Mouse (Mus musculus) neural tube, embryonic 12.5 days (tissue): ENCODE measurements around the gene Gnai3. TPM values are rescaled to one million over a fixed set of nuclear protein-coding genes. Genes with fewer than 3 reads are reported as not detected.

Experiments
- ATAC-seq: fragments of 200-750 bp; cut with Nextera tagmentation; 2 replicates; pipeline ENCODE4 v1.8.0; 2017; ENCODE audit warnings: low read depth, mild to moderate bottlenecking, moderate TSS enrichment, moderate library complexity; ENCODE audit not compliant: low FRiP score
- H3K27ac ChIP-seq: fragments of 300-500 bp; sonication (generic); 2 replicates; pipeline ENCODE4 v1.5.1; 2016
- H3K27me3 ChIP-seq: fragments of 300-500 bp; sonication (generic); replicated peaks from 2 replicates; pipeline ENCODE4 v1.6.1; 2016; ENCODE audit warnings: mild to moderate bottlenecking
- H3K36me3 ChIP-seq: fragments of 300-500 bp; sonication (generic); 2 replicates; pipeline ENCODE4 v1.6.1; 2016; ENCODE audit warnings: mild to moderate bottlenecking
- H3K4me1 ChIP-seq: fragments of 300-500 bp; sonication (generic); 2 replicates; pipeline ENCODE4 v1.6.1; 2016
- H3K4me2 ChIP-seq: fragments of 300-500 bp; sonication (generic); replicated peaks from 2 replicates; pipeline ENCODE4 v1.6.1; 2016; ENCODE audit warnings: mild to moderate bottlenecking
- H3K4me3 ChIP-seq: fragments of 300-500 bp; sonication (generic); 2 replicates; pipeline ENCODE4 v1.5.1; 2016
- H3K9ac ChIP-seq: fragments of 300-500 bp; sonication (generic); 2 replicates; pipeline ENCODE4 v1.6.1; 2016; ENCODE audit warnings: mild to moderate bottlenecking
- H3K9me3 ChIP-seq: fragments of 300-500 bp; sonication (generic); 2 replicates; pipeline ENCODE4 v1.6.1; 2016; ENCODE audit warnings: mild to moderate bottlenecking
- WGBS: fragments of 180-500 bp; shearing (Covaris S2); methylation state at CpG from one replicate; pipeline ENCODE4 v1.1.7; 2016; 5-methylcytosine and 5-hydroxymethylcytosine counted together
- polyA plus RNA-seq: library from polyadenylated mRNA; unstranded; fragments of >200 nt; fragmentation: Nextera tagmentation; extraction: Ambion mirVana; gene quantifications from 2 replicates; pipeline ENCODE4 v1.2.1, GENCODE M21; 2016

Gnai3 gene
- polyA plus RNA-seq, 1 experiment from 2014 or later: 189 TPM

GRCm38 (mm10) chr3:108152290-108152689 is 6.3 kb upstream of the Gnai3 start:
- Histone ChIP-seq H3K27me3 (no peaks in the 10 kb centered on the region), H3K36me3 (no peaks in the 10 kb centered on the region), H3K9me3 (no peaks in the 10 kb centered on the region), H3K27ac (no peak overlapping the region), H3K4me2 (no peak overlapping the region), H3K4me1 (no peaks in the 10 kb centered on the region; the same call in 1 of the 2 replicates), H3K4me3 (no peak overlapping the region), H3K9ac (no peak overlapping the region)
- WGBS: 90% methylated on average over 3 of the region's 3 CpGs
- ATAC-seq: no peak

GRCm38 (mm10) chr3:108147386-108148235 is 1.7 kb upstream of the Gnai3 start:
- H3K4me2 ChIP-seq: no peak overlapping the region
- no peaks in the 10 kb centered on the region for H3K36me3 ChIP-seq
- H3K9me3 ChIP-seq: no peaks in the 10 kb centered on the region
- H3K27me3 ChIP-seq: no peaks in the 10 kb centered on the region
- H3K27ac ChIP-seq: no peak overlapping the region
- H3K4me1 ChIP-seq: peaks cover 5% of the 10 kb centered on the region
- 68% methylated on average over 11 of the region's 11 CpGs for WGBS
- peak; percentile 41; the same call in 1 of the 2 replicates for ATAC-seq
- no peak overlapping the region for H3K9ac ChIP-seq
- H3K4me3 ChIP-seq: no peak overlapping the region

GRCm38 (mm10) chr3:108146671-108147070 is 725 bp upstream of the Gnai3 start:
- Histone ChIP-seq H3K27ac (no peak overlapping the region), H3K27me3 (no peaks in the 10 kb centered on the region), H3K4me1 (peaks cover 5% of the 10 kb centered on the region), H3K4me2 (peak overlapping the region; percentile 87), H3K36me3 (no peaks in the 10 kb centered on the region), H3K4me3 (peak overlapping the region; percentile 95), H3K9me3 (no peaks in the 10 kb centered on the region), H3K9ac (peak overlapping the region; percentile 87)
- ATAC-seq: no peak
- 63% methylated on average over 5 of the region's 5 CpGs for WGBS

GRCm38 (mm10) chr3:108140786-108141185 is 5.2 kb downstream of the Gnai3 start:
- H3K4me2 ChIP-seq: no peak overlapping the region
- no peaks in the 10 kb centered on the region for H3K9me3 ChIP-seq
- H3K27me3 ChIP-seq: no peaks in the 10 kb centered on the region
- 80% methylated on average over 4 of the region's 4 CpGs for WGBS
- no peak overlapping the region for H3K27ac ChIP-seq
- peaks cover 5% of the 10 kb centered on the region for H3K4me1 ChIP-seq
- no peak for ATAC-seq
- H3K4me3 ChIP-seq: no peak overlapping the region
- peaks cover 4% of the 10 kb centered on the region; the same call in 1 of the 2 replicates for H3K36me3 ChIP-seq
- H3K9ac ChIP-seq: no peak overlapping the region

- Histone ChIP-seq H3K27ac (no peak overlapping the region), H3K27me3 (no peaks in the 10 kb centered on the region), H3K4me1 (no peaks in the 10 kb centered on the region), H3K4me3 (no peak overlapping the region), H3K36me3 (peaks cover 4% of the 10 kb centered on the region; the same call in 1 of the 2 replicates), H3K9ac (no peak overlapping the region), H3K4me2 (no peak overlapping the region), H3K9me3 (no peaks in the 10 kb centered on the region)
- no peak for ATAC-seq
- WGBS: 100% methylated on average over 1 of the region's 1 CpGs
These were observed 6.8 kb downstream of the Gnai3 start for GRCm38 (mm10) chr3:108139113-108139512.

- H3K4me1 ChIP-seq: peaks cover 3% of the 10 kb centered on the region; the same call in 1 of the 2 replicates
- H3K36me3 ChIP-seq: no peaks in the 10 kb centered on the region
- H3K9ac ChIP-seq: no peak overlapping the region
- H3K27ac ChIP-seq: no peak overlapping the region
- no peak overlapping the region for H3K4me3 ChIP-seq
- ATAC-seq: no peak
- no peaks in the 10 kb centered on the region for H3K27me3 ChIP-seq
- WGBS: 70% methylated on average over 11 of the region's 11 CpGs
- no peaks in the 10 kb centered on the region for H3K9me3 ChIP-seq
- no peak overlapping the region for H3K4me2 ChIP-seq
These were observed 11.2 kb downstream of the Gnai3 start for GRCm38 (mm10) chr3:108134701-108135100.

- no peaks in the 10 kb centered on the region for H3K36me3 ChIP-seq
- no peak overlapping the region for H3K9ac ChIP-seq
- H3K27me3 ChIP-seq: no peaks in the 10 kb centered on the region
- no peak for ATAC-seq
- H3K4me1 ChIP-seq: peaks cover 3% of the 10 kb centered on the region; the same call in 1 of the 2 replicates
- 80% methylated on average over 1 of the region's 1 CpGs for WGBS
- no peak overlapping the region for H3K27ac ChIP-seq
- no peak overlapping the region for H3K4me2 ChIP-seq
- H3K9me3 ChIP-seq: no peaks in the 10 kb centered on the region
- no peak overlapping the region for H3K4me3 ChIP-seq
These were observed 13.5 kb downstream of the Gnai3 start for GRCm38 (mm10) chr3:108132484-108132883.

GRCm38 (mm10) chr3:108131821-108132220 is 14.1 kb downstream of the Gnai3 start:
- Histone ChIP-seq H3K4me3 (no peak overlapping the region), H3K9me3 (no peaks in the 10 kb centered on the region), H3K4me1 (peaks cover 3% of the 10 kb centered on the region; the same call in 1 of the 2 replicates), H3K9ac (no peak overlapping the region), H3K4me2 (no peak overlapping the region), H3K27me3 (no peaks in the 10 kb centered on the region), H3K27ac (no peak overlapping the region), H3K36me3 (no peaks in the 10 kb centered on the region)
- no peak for ATAC-seq
- WGBS: 87% methylated on average over 1 of the region's 1 CpGs

GRCm38 (mm10) chr3:108131216-108131615 is 14.7 kb downstream of the Gnai3 start:
- 94% methylated on average over 5 of the region's 5 CpGs for WGBS
- Histone ChIP-seq H3K9ac (no peak overlapping the region), H3K9me3 (no peaks in the 10 kb centered on the region), H3K4me2 (no peak overlapping the region), H3K4me3 (no peak overlapping the region), H3K36me3 (no peaks in the 10 kb centered on the region), H3K27ac (no peak overlapping the region), H3K4me1 (peaks cover 3% of the 10 kb centered on the region; the same call in 1 of the 2 replicates), H3K27me3 (no peaks in the 10 kb centered on the region)
- no peak for ATAC-seq

GRCm38 (mm10) chr3:108129804-108130203 is 16.1 kb downstream of the Gnai3 start:
- H3K4me2 ChIP-seq: no peak overlapping the region
- no peaks in the 10 kb centered on the region for H3K9me3 ChIP-seq
- 96% methylated on average over 4 of the region's 4 CpGs for WGBS
- no peaks in the 10 kb centered on the region for H3K36me3 ChIP-seq
- H3K27ac ChIP-seq: no peak overlapping the region
- no peak overlapping the region for H3K4me3 ChIP-seq
- ATAC-seq: no peak
- no peak overlapping the region for H3K9ac ChIP-seq
- no peaks in the 10 kb centered on the region for H3K27me3 ChIP-seq
- peaks cover 3% of the 10 kb centered on the region; the same call in 1 of the 2 replicates for H3K4me1 ChIP-seq

GRCm38 (mm10) chr3:108129367-108129766 is 16.6 kb downstream of the Gnai3 start:
- Histone ChIP-seq H3K9ac (no peak overlapping the region), H3K36me3 (no peaks in the 10 kb centered on the region), H3K4me2 (no peak overlapping the region), H3K4me3 (no peak overlapping the region), H3K27me3 (no peaks in the 10 kb centered on the region), H3K4me1 (peaks cover 3% of the 10 kb centered on the region; the same call in 1 of the 2 replicates), H3K27ac (no peak overlapping the region), H3K9me3 (no peaks in the 10 kb centered on the region)
- WGBS: 76% methylated on average over 4 of the region's 4 CpGs
- no peak for ATAC-seq

GRCm38 (mm10) chr3:108128520-108128919 is 17.4 kb downstream of the Gnai3 start:
- Histone ChIP-seq H3K9me3 (no peaks in the 10 kb centered on the region), H3K27me3 (no peaks in the 10 kb centered on the region), H3K36me3 (no peaks in the 10 kb centered on the region), H3K4me3 (no peak overlapping the region), H3K27ac (no peak overlapping the region), H3K9ac (no peak overlapping the region), H3K4me2 (no peak overlapping the region), H3K4me1 (peaks cover 3% of the 10 kb centered on the region; the same call in 1 of the 2 replicates)
- no peak for ATAC-seq
- 83% methylated on average over 5 of the region's 5 CpGs for WGBS
